Mouse (Mus musculus) forebrain, embryonic 14.5 days (tissue): ENCODE results near the gene Spcs1. TPM values are rescaled to one million over a fixed set of nuclear protein-coding genes. Genes with fewer than 3 reads are reported as not detected.
A peak's percentile ranks its signal among the peaks of the same experiment; 100 is the strongest.

Experiments used
- ATAC-seq: fragments of 200-750 bp; cut with Nextera tagmentation; 2 replicates; pipeline ENCODE4 v1.8.0; 2017; ENCODE audit warnings: mild to moderate bottlenecking, moderate library complexity
- DNase-seq: peaks from one replicate; pipeline ENCODE4 v3.0.0-alpha.2; 2015; ENCODE audit warnings: low spot score
- H3K27ac ChIP-seq: fragments of 300-500 bp; sonication (generic); 2 replicates; pipeline ENCODE4 v1.5.1; 2014; ENCODE audit warnings: low read depth, mild to moderate bottlenecking, control low read depth, low read length, moderate library complexity
- H3K27me3 ChIP-seq: fragments of 300-500 bp; sonication (generic); replicated peaks from 2 replicates; pipeline ENCODE4 v1.6.1; 2014; ENCODE audit warnings: low read length, control low read depth, mixed read lengths; ENCODE audit not compliant: control insufficient read depth, insufficient read depth
- H3K36me3 ChIP-seq: fragments of 300-500 bp; sonication (generic); 2 replicates; pipeline ENCODE4 v1.6.1; 2014; ENCODE audit warnings: low read length, control low read depth; ENCODE audit not compliant: control insufficient read depth, insufficient read depth
- H3K4me1 ChIP-seq: fragments of 300-500 bp; sonication (generic); 2 replicates; pipeline ENCODE4 v1.6.1; 2014; ENCODE audit warnings: antibody characterized with exemption, low read length, control low read depth; ENCODE audit not compliant: control insufficient read depth, insufficient read depth
- H3K4me2 ChIP-seq: fragments of 300-500 bp; sonication (generic); 2 replicates; pipeline ENCODE4 v1.6.1; 2014; ENCODE audit warnings: mild to moderate bottlenecking, control low read depth, low read length
- H3K4me3 ChIP-seq: fragments of 300-500 bp; sonication (generic); 2 replicates; pipeline ENCODE4 v1.5.1; 2014; ENCODE audit warnings: low read depth, low read length, control low read depth
- H3K9ac ChIP-seq: fragments of 300-500 bp; sonication (generic); 2 replicates; pipeline ENCODE4 v1.6.1; 2014; ENCODE audit warnings: mild to moderate bottlenecking, low read length, control low read depth, moderate library complexity
- H3K9me3 ChIP-seq: fragments of 300-500 bp; sonication (generic); replicated peaks from 2 replicates; pipeline ENCODE4 v1.6.1; 2016; ENCODE audit warnings: low read length, control low read depth, mixed read lengths; ENCODE audit not compliant: control insufficient read depth
- WGBS: fragments of 180-500 bp; shearing (Covaris S2); extraction: QIAGEN DNeasy Blood & Tissue Kit; methylation state at CpG from one replicate; pipeline ENCODE4 v1.1.7; 2014; 5-methylcytosine and 5-hydroxymethylcytosine counted together
- polyA plus RNA-seq: library from polyadenylated mRNA; unstranded; fragments of >200 nt; fragmentation: Nextera tagmentation; extraction: Ambion mirVana; gene quantifications from 2 replicates; pipeline ENCODE4 v1.2.1, GENCODE M21; 2014

Spcs1 gene
- polyA plus RNA-seq, 1 experiment from 2014 or later: 338 TPM

DNA sequence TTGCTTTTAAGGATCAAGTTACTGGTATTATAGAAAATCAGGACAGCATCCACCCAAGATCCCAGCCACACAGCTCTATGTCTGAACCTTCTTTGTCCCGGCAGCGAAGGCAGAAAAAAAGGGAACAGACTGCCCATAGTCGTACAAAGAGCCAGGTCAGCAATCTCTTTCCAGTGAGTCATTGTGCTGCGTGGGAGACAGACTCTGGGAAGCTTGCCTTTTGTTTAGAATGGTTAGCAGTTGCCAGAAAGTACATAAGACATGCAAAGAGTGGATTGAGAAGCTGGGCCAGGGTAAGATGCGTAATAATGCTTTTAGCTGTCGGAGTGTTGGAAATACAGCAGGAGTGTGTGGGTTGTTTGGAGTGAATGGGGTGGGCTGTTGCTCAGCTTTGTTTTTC, 27.3 kb downstream of the Spcs1 start:
- WGBS: 53% methylated on average over 6 of the region's 6 CpGs
- Histone ChIP-seq H3K36me3 (peaks cover 34% of the 10 kb centered on the region), H3K27ac (peak overlapping the region; percentile 11; the same call in 1 of the 2 replicates), H3K4me1 (no peaks in the 10 kb centered on the region), H3K9ac (no peak overlapping the region), H3K9me3 (no peaks in the 10 kb centered on the region), H3K4me3 (no peak overlapping the region), H3K4me2 (no peak overlapping the region), H3K27me3 (no peaks in the 10 kb centered on the region)
- DNase-seq: peak; percentile 47
- ATAC-seq: no peak

DNA sequence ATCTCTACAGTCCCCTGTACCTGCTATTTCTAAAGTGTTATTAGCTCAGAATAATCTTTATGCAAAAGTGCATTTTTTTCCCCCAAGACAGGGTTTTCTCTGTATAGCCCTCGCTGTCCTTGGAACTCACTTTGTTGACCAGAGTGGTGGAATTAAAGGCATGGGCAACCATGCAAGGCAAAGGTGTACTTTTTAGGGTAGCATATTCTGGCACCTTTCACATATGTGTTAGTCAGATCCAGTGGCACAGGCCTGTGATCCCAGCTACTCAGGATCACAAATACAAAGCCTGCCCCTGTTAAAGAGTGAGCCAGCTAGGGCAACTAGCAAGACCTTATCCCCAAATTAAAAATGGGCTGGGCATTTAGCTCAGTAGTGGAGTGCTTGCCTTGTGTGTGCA, 41.1 kb downstream of the Spcs1 start:
- H3K4me2 ChIP-seq: no peak overlapping the region
- 85% methylated on average over 1 of the region's 1 CpGs for WGBS
- no peaks in the 10 kb centered on the region for H3K27me3 ChIP-seq
- H3K9ac ChIP-seq: no peak overlapping the region
- DNase-seq (no peak), ATAC-seq (no peak)
- H3K4me1 ChIP-seq: no peaks in the 10 kb centered on the region
- H3K36me3 ChIP-seq: peaks cover 27% of the 10 kb centered on the region
- H3K9me3 ChIP-seq: no peaks in the 10 kb centered on the region
- H3K4me3 ChIP-seq: no peak overlapping the region
- no peak overlapping the region for H3K27ac ChIP-seq

DNA sequence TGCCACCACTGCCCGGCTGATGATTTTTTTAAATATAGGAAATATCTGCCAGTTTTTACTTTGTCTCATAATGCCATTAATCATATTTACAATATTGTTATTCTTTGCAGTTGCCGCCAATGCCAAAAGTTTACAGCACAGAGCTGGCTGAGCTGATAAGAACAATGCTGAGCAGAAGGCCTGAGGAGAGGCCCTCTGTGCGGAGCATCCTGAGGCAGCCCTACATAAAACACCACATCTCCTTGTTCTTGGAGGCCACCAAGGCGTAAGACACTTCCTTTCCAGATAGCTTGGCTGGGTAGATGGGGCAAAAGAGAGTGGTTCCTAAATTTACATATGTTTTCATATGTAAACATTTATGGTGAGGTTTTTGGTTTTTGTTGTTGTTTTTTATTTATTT, 42.4 kb downstream of the Spcs1 start:
- peaks cover 27% of the 10 kb centered on the region for H3K36me3 ChIP-seq
- H3K9ac ChIP-seq: no peak overlapping the region
- no peak overlapping the region for H3K4me3 ChIP-seq
- no peaks in the 10 kb centered on the region for H3K4me1 ChIP-seq
- no peak for ATAC-seq
- DNase-seq: no peak
- H3K27me3 ChIP-seq: no peaks in the 10 kb centered on the region
- no peak overlapping the region for H3K4me2 ChIP-seq
- 95% methylated on average over 4 of the region's 4 CpGs for WGBS
- no peak overlapping the region for H3K27ac ChIP-seq
- H3K9me3 ChIP-seq: no peaks in the 10 kb centered on the region

DNA sequence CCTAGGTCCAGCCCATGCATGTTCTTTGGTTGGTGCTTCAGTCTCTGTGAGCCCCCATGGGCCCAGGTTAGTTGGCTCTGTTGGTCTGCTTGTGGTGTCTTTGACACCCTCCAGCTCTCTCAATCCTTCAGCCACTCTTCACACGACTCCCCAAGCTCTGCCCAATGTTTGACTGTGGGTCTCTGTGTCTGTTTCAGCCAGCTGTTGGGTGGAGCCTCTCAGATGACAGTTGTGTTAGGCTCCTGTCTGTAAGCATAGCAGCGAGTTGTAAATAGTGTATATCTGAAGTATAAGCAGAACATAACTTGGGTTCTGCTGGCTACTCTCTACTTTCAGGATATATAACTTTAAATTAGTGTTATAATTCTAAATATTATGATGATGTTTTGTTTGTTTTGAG, 43.0 kb downstream of the Spcs1 start:
- H3K9me3 ChIP-seq: no peaks in the 10 kb centered on the region
- no peaks in the 10 kb centered on the region for H3K4me1 ChIP-seq
- no peak for ATAC-seq
- H3K4me3 ChIP-seq: no peak overlapping the region
- H3K4me2 ChIP-seq: no peak overlapping the region
- no peak overlapping the region for H3K27ac ChIP-seq
- H3K36me3 ChIP-seq: peaks cover 31% of the 10 kb centered on the region
- no peaks in the 10 kb centered on the region for H3K27me3 ChIP-seq
- no peak for DNase-seq
- WGBS: 69% methylated on average over 2 of the region's 2 CpGs
- H3K9ac ChIP-seq: no peak overlapping the region

DNA sequence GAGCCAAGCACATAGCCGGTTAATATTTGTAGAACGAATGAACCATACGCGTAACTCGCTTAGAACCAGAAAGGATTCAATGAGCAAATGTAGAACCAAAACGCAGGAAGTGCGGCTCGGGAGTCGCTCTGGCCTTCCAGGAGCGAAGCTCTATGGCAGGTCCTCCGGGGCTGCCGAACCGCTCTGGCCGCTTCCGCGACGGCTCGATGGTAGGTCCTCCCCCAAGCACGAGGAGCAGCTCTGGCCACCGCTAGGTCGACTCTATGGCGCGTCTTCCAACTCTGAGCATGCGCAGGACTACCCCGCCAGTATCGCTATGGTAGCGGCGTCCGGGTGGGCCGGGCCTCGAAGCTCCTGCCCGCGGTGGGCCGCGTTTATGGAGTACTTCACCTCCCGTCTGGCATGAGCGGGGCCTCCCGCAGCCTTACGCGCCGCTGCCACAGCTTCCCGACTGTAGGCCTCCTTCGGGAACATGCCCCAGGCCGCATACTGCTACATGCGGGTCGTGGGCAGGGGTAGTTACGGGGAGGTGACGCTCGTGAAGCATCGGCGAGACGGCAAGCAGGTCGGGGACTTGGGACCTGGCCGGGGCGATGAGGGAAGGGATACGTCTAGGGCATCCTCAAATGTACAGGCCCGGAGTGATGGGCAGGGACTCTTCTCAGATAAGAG, 50.2 kb downstream of the Spcs1 start, which contains the start of gene Nek4:
Nek4 (plus strand) TSS at position 224 of the 672 bp plus-strand sequence.
- 0% methylated on average over 57 of the region's 57 CpGs for WGBS
- DNase-seq (peak; percentile 99), ATAC-seq (peak; percentile 100)
- peak within 1 kb of the TSS; percentile 83 for H3K9ac ChIP-seq
- peaks cover 7% of the 10 kb centered on the region for H3K4me1 ChIP-seq
- H3K9me3 ChIP-seq: no peaks in the 10 kb centered on the region
- H3K4me2 ChIP-seq: peak within 1 kb of the TSS; percentile 74
- H3K36me3 ChIP-seq: peaks cover 4% of the 10 kb centered on the region; the same call in 1 of the 2 replicates
- peak within 1 kb of the TSS; percentile 74 for H3K4me3 ChIP-seq
- peak within 1 kb of the TSS; percentile 55; the same call in 1 of the 2 replicates for H3K27ac ChIP-seq
- H3K27me3 ChIP-seq: no peaks in the 10 kb centered on the region

DNA sequence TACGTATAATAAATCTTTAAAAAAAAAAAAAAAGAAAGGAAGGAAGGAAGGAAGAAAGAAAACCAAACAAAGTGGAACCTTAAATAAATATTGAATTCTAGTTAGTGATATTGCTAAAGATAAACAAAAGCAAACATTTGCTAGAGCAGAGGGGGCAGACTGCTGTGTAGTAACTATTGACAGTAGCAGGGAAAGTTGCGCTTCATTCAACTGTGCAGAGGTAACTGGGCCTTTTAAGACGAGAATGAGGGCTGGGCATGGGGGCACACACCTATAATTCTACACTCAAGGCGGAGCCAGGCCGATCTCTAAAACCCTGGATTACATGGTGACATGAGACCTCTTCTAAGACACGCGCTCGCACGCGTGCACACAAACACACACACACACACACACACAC, 51.5 kb downstream of the Spcs1 start:
- WGBS: over 99% methylated on average over 10 of the region's 10 CpGs
- no peak for DNase-seq
- no peak for ATAC-seq

More for the DNA sequence above, 51.5 kb downstream of the Spcs1 start:
- Histone ChIP-seq H3K4me2 (no peak overlapping the region), H3K9me3 (no peaks in the 10 kb centered on the region), H3K4me3 (no peak overlapping the region), H3K4me1 (peaks cover 7% of the 10 kb centered on the region), H3K27me3 (no peaks in the 10 kb centered on the region), H3K27ac (no peak overlapping the region), H3K9ac (no peak overlapping the region), H3K36me3 (peaks cover 4% of the 10 kb centered on the region; the same call in 1 of the 2 replicates)

Other genes starting within 250 kb of the Spcs1 start
- 15.6 and 16.4 TPM in 2 replicates for gene Tmem110, start 176.1 kb downstream of the Spcs1 start, polyA plus RNA-seq
- 0.74 and 1.0 TPM in 2 replicates for gene Mustn1, start 122.5 kb downstream of the Spcs1 start, polyA plus RNA-seq
- gene Itih4, start 115.2 kb downstream of the Spcs1 start, polyA plus RNA-seq: not detected in 2 replicates
- gene Itih3, start 77.9 kb downstream of the Spcs1 start, polyA plus RNA-seq: 0.19 and 0.62 TPM in 2 replicates
- not detected in 2 replicates for gene Itih1, start 58.4 kb downstream of the Spcs1 start, polyA plus RNA-seq
- gene Nek4, start 50.3 kb downstream of the Spcs1 start, polyA plus RNA-seq: 11.2 and 15.0 TPM in 2 replicates
- 55.9 and 56.0 TPM in 2 replicates for gene Glt8d1, start 272 bp downstream of the Spcs1 start, polyA plus RNA-seq
- gene Pbrm1, start 17.5 kb upstream of the Spcs1 start, polyA plus RNA-seq: 103 and 125 TPM in 2 replicates
- gene Gnl3, start 17.5 kb upstream of the Spcs1 start, polyA plus RNA-seq: 63.3 and 65.1 TPM in 2 replicates
- gene Smim4, start 127.3 kb upstream of the Spcs1 start, polyA plus RNA-seq: 72.1 and 93.8 TPM in 2 replicates
- gene Nt5dc2, start 129.4 kb upstream of the Spcs1 start, polyA plus RNA-seq: 225 and 288 TPM in 2 replicates
- gene Stab1, start 167.0 kb upstream of the Spcs1 start, polyA plus RNA-seq: 21.8 and 22.1 TPM in 2 replicates
- 1.2 and 1.3 TPM in 2 replicates for gene Tnnc1, start 206.6 kb upstream of the Spcs1 start, polyA plus RNA-seq
- gene Nisch, start 215.3 kb upstream of the Spcs1 start, polyA plus RNA-seq: 217 and 277 TPM in 2 replicates
- 0.23 and 0.25 TPM in 2 replicates for gene Sema3g, start 216.2 kb upstream of the Spcs1 start, polyA plus RNA-seq
- gene Phf7, start 249.6 kb upstream of the Spcs1 start, polyA plus RNA-seq: 11.6 and 13.2 TPM in 2 replicates
- gene Bap1, start 249.8 kb upstream of the Spcs1 start, polyA plus RNA-seq: 93.9 and 105 TPM in 2 replicates